Mouse (Mus musculus): Measurements from ENCODE around the gene Fgf9. TPM values are rescaled to one million over a fixed set of nuclear protein-coding genes. Genes with fewer than 3 reads are reported as not detected.

Fgf9 gene
- polyA plus RNA-seq (2012; rRNA removed; ENCODE audit: low replicate concordance), result 0.08 and 0.17 TPM in 2 replicates

DNA sequence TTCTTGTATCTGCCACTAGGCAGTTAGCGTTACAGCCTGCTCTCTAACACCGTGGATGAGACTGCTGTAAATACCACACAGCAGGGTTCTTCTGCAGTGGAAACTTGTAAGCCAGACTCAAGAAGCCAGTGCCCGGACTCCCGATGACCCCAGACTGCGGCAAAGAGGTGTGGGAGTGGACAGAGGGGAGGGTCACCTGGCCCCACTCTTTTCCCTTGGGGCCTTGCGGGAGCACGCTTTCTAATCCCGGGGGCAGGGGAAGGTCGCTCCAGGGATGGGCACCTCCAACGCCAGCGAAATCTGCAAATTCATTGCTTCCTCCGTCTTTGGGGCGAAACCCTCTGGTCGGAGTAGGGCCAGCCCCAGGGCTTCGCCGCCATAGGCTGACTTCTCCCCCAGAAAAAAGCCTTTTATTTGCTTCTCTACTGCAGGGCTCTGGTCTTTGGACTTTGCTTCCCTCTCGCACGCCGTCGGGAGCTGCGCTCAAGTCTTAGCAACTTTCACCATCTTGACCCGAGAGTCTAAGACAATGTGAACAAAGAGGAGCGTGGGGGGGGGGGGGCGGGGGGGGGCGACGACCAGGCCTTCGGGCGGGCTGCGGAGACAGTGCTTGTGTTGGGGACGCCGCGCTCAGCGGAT, at the start of gene Fgf9:
Gene Fgf9 (plus strand): TSS at position 67 of the 639 bp plus-strand sequence.

Other genes starting within 250 kb of the Fgf9 start
- 0.29 and 0.43 TPM in 2 replicates for gene Ska3, start 244.4 kb upstream of the Fgf9 start, polyA plus RNA-seq (2012; rRNA removed; ENCODE audit: low replicate concordance)
- gene Mrpl57, start 244.3 kb upstream of the Fgf9 start, polyA plus RNA-seq (2012; rRNA removed; ENCODE audit: low replicate concordance), result 52.3 and 53.9 TPM in 2 replicates
- 5.0 and 8.1 TPM in 2 replicates for gene Zdhhc20, start 180.3 kb upstream of the Fgf9 start, polyA plus RNA-seq (2012; rRNA removed; ENCODE audit: low replicate concordance)
- gene Micu2, start 71.3 kb upstream of the Fgf9 start, polyA plus RNA-seq (2012; rRNA removed; ENCODE audit: low replicate concordance), result 13.7 and 19.0 TPM in 2 replicates